Comparison of ENCODE assay signal across 30 mouse cellular contexts in the genomic region with DNA sequence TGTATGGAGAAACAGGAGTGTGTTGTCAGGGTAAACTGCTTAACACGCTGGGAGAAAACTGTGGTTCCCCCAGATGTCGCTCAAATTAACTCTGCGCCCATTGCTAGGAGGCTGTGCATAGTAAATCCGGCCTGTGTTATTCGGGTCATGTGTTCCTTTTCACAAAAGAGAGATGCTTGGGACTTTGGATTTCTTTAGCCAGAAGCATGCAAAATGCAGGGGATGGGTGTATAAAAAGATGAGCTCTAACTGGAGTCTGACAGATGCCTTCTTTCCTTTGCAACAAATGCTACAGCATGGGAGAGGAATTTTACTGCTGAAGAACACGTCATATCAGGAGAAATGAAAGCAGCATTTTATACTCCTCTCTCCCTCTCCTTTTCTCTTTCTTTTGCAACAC.
DNase-seq lines count a peak whose midpoint lies in the region; ATAC-seq and TF ChIP-seq lines count a peak whose summit lies in the region.
"Had no signal": no experiment of that assay in that cellular context is flagged by ENCODE, and none has a peak within 500 bp of the region (broad histone marks: within the 10 kb centered on the region; RNA-seq: fewer than 3 reads in every experiment).

No protein-coding gene starts in this region.

- no peak overlapping the region for H3K4me3 ChIP-seq in forebrain, postnatal 0 days (ENCODE audit: low read depth, low read length)
- no peak overlapping the region for H3K4me3 ChIP-seq in forebrain, embryonic 12.5 days (replicated peaks)
- no peak overlapping the region for H3K4me3 ChIP-seq in layer of hippocampus, adult 2 months
- H3K4me3 ChIP-seq in kidney, embryonic 14.5 days (ENCODE audit: low read length) = no peak overlapping the region
- H3K4me3 ChIP-seq: gastrocnemius, adult 2 months; heart, adult 2 months; heart, embryonic 12.5 days; intestine, embryonic 15.5 days; liver, embryonic 12.5 days; megakaryocyte, embryonic 14.5 days; midbrain, embryonic 12.5 days; stomach, embryonic 15.5 days had no signal

- H3K9ac ChIP-seq in forebrain, postnatal 0 days = no peak overlapping the region
- H3K9ac ChIP-seq in forebrain, embryonic 12.5 days = no peak overlapping the region
- H3K9ac ChIP-seq in kidney, embryonic 14.5 days (ENCODE audit: low read depth, low read length) = no peak overlapping the region
- H3K9ac ChIP-seq: heart, embryonic 12.5 days; intestine, embryonic 15.5 days; liver, embryonic 12.5 days; liver, postnatal 0 days; midbrain, embryonic 12.5 days; stomach, embryonic 15.5 days had no signal

- 48% methylated on average over 6 of the region's 6 CpGs for WGBS in forebrain, postnatal 0 days
- WGBS in forebrain, embryonic 12.5 days = 77% methylated on average over 6 of the region's 6 CpGs
- 92% methylated on average over 6 of the region's 6 CpGs for WGBS in kidney, embryonic 14.5 days

- H3K27ac ChIP-seq in forebrain, postnatal 0 days (ENCODE audit: low read depth, low read length) = 0 out of 2 replicates have a peak overlapping the region, but pooled peaks have one; percentile 23
- no peak overlapping the region for H3K27ac ChIP-seq in forebrain, embryonic 12.5 days
- peak overlapping the region; percentile 82 for H3K27ac ChIP-seq in layer of hippocampus, adult 2 months
- H3K27ac ChIP-seq in kidney, embryonic 14.5 days (ENCODE audit: low read depth, low read length) = no peak overlapping the region
- H3K27ac ChIP-seq: gastrocnemius, adult 2 months; heart, adult 2 months; hindbrain, postnatal 0 days; intestine, embryonic 15.5 days; kidney, postnatal 0 days; liver, embryonic 12.5 days; midbrain, embryonic 12.5 days; stomach, embryonic 15.5 days had no signal

- peaks cover 7% of the 10 kb centered on the region for H3K4me1 ChIP-seq in forebrain, postnatal 0 days (ENCODE audit: insufficient read depth)
- H3K4me1 ChIP-seq in forebrain, embryonic 12.5 days = no peaks in the 10 kb centered on the region; the same call in 1 of the 2 replicates
- H3K4me1 ChIP-seq in kidney, embryonic 14.5 days (ENCODE audit: control insufficient read depth, insufficient read depth, low read length) = 0 out of 2 replicates have a peak, but pooled peaks cover 8% of the 10 kb centered on the region
- H3K4me1 ChIP-seq: intestine, embryonic 15.5 days; liver, embryonic 12.5 days; megakaryocyte, embryonic 14.5 days; stomach, embryonic 15.5 days had no signal

- no peaks in the 10 kb centered on the region for H3K27me3 ChIP-seq in forebrain, postnatal 0 days (ENCODE audit: insufficient read depth, low read length)
- H3K27me3 ChIP-seq in forebrain, embryonic 12.5 days = no peaks in the 10 kb centered on the region
- H3K27me3 ChIP-seq in kidney, embryonic 14.5 days (ENCODE audit: control insufficient read depth, insufficient read depth, low read length) = no peaks in the 10 kb centered on the region
- H3K27me3 ChIP-seq: heart, embryonic 12.5 days; intestine, embryonic 15.5 days; liver, embryonic 12.5 days; megakaryocyte, embryonic 14.5 days; midbrain, embryonic 12.5 days; stomach, embryonic 15.5 days had no signal

- no peaks in the 10 kb centered on the region for H3K9me3 ChIP-seq in forebrain, postnatal 0 days (ENCODE audit: low read length)
- H3K9me3 ChIP-seq in forebrain, embryonic 12.5 days = no peaks in the 10 kb centered on the region
- H3K9me3 ChIP-seq in kidney, embryonic 14.5 days (ENCODE audit: control insufficient read depth, low read length) = peaks cover 4% of the 10 kb centered on the region; the same call in 1 of the 2 replicates
- H3K9me3 ChIP-seq: heart, embryonic 12.5 days; intestine, embryonic 15.5 days; liver, embryonic 12.5 days; midbrain, embryonic 12.5 days; stomach, embryonic 15.5 days had no signal

- no peak overlapping the region for H3K4me2 ChIP-seq in forebrain, postnatal 0 days (ENCODE audit: low read depth)
- no peak overlapping the region for H3K4me2 ChIP-seq in forebrain, embryonic 12.5 days
- H3K4me2 ChIP-seq in kidney, embryonic 14.5 days (replicated peaks; ENCODE audit: low read depth, low read length) = no peak overlapping the region
- H3K4me2 ChIP-seq: heart, embryonic 12.5 days; intestine, embryonic 15.5 days; liver, embryonic 12.5 days; midbrain, embryonic 12.5 days; stomach, embryonic 15.5 days had no signal

- TF ChIP-seq CTCF in forebrain, postnatal 0 days (IDR thresholded peaks at IDR 0.05; ENCODE audit: low read depth) = no peak
- TF ChIP-seq CTCF in layer of hippocampus, adult 2 months (conservative IDR thresholded peaks at IDR 0.05) = no peak

- peak; percentile 48 for DNase-seq in forebrain, postnatal 0 days
- peak; percentile 17 to 21 for DNase-seq in layer of hippocampus, adult 2 months (ENCODE audit: low spot score in 2 of 2)
- no peak for DNase-seq in layer of hippocampus, postnatal 10 days (ENCODE audit: low spot score in 2 of 2)
- DNase-seq in brain, adult 2 months (ENCODE audit: low read depth, low spot score) = peak; percentile 59
- DNase-seq: adrenal gland, postnatal 10 days; cerebellum, adult 11 months; cerebellum, adult 9-10 months; cerebellum, postnatal 36 days; gastrocnemius, adult 2 months; heart, adult 2 months; heart, postnatal 4 days; kidney, adult 2 months; kidney, postnatal 4 days; liver, postnatal 0 days; lung, postnatal 36 days; right cerebral cortex, postnatal 14 days; thymus, adult 18-20 months; thymus, postnatal 25 days had no signal

- no peaks in the 10 kb centered on the region for H3K36me3 ChIP-seq in forebrain, postnatal 0 days (ENCODE audit: insufficient read depth)
- H3K36me3 ChIP-seq in forebrain, embryonic 12.5 days (replicated peaks) = no peaks in the 10 kb centered on the region; the same call in 1 of the 2 replicates
- no peaks in the 10 kb centered on the region for H3K36me3 ChIP-seq in kidney, embryonic 14.5 days (ENCODE audit: control insufficient read depth, insufficient read depth, low read length)
- H3K36me3 ChIP-seq: heart, embryonic 12.5 days; intestine, embryonic 15.5 days; liver, embryonic 12.5 days; midbrain, embryonic 12.5 days; stomach, embryonic 15.5 days had no signal

- ATAC-seq in forebrain, postnatal 0 days = peak; percentile 61
- no peak for ATAC-seq in forebrain, embryonic 12.5 days (ENCODE audit: low FRiP score)
- peak; percentile 10; the same call in 1 of the 2 replicates for ATAC-seq in megakaryocyte progenitor cell, adult 5-6 weeks (replicated peaks; ENCODE audit: poor library complexity)
- ATAC-seq in kidney, embryonic 14.5 days (ENCODE audit: low FRiP score, low TSS enrichment) = no peak
- ATAC-seq: hindbrain, postnatal 0 days; intestine, embryonic 15.5 days; liver, embryonic 12.5 days; liver, postnatal 0 days; Patski had no signal

Comparison
In these comparisons a context has a peak if more than half of its experiments do, and no peak if none do; other contexts are left out.
1. ATAC-seq: peak in forebrain, postnatal 0 days (single experiment) and megakaryocyte progenitor cell, adult 5-6 weeks (single experiment); none in forebrain, embryonic 12.5 days (single experiment) and kidney, embryonic 14.5 days (single experiment).
2. DNase-seq: peak in forebrain, postnatal 0 days (single experiment), layer of hippocampus, adult 2 months (2 of 2) and brain, adult 2 months (single experiment); none in layer of hippocampus, postnatal 10 days (0 of 2).
3. H3K27ac ChIP-seq: peak in forebrain, postnatal 0 days (single experiment) and layer of hippocampus, adult 2 months (single experiment); none in forebrain, embryonic 12.5 days (single experiment) and kidney, embryonic 14.5 days (single experiment).